Mouse (Mus musculus): Measurements from ENCODE around the gene Filip1l. TPM values are rescaled to one million over a fixed set of nuclear protein-coding genes. Genes with fewer than 3 reads are reported as not detected.

Gene Filip1l
- polyA plus RNA-seq, 1 experiment from 2014 or later, result 32.1 TPM

GRCm38 (mm10) chr16:57482264-57482663, 129.4 kb downstream of the Filip1l start:
- Histone ChIP-seq H3K4me3 (ENCODE audit: low read depth, low read length) (no peak overlapping the region), H3K4me1 (replicated peaks; ENCODE audit: control insufficient read depth, insufficient read depth, low read length) (no peaks in the 10 kb centered on the region), H3K27ac (ENCODE audit: low read depth, low read length) (no peak overlapping the region), H3K36me3 (ENCODE audit: control insufficient read depth, insufficient read depth) (no peaks in the 10 kb centered on the region), H3K9ac (ENCODE audit: low read depth, low read length) (no peak overlapping the region), H3K9me3 (ENCODE audit: control insufficient read depth) (no peaks in the 10 kb centered on the region), H3K4me2 (replicated peaks; ENCODE audit: low read depth) (no peak overlapping the region), H3K27me3 (replicated peaks; ENCODE audit: control insufficient read depth, insufficient read depth, low read length) (no peaks in the 10 kb centered on the region)
- WGBS, result 79% methylated on average over 6 of the region's 6 CpGs
- no peak for ATAC-seq
- TF ChIP-seq CTCF (IDR thresholded peaks at IDR 0.05; ENCODE audit: low read depth), result no peak

GRCm38 (mm10) chr16:57482911-57483310, 130.0 kb downstream of the Filip1l start:
- H3K4me2 ChIP-seq (replicated peaks; ENCODE audit: low read depth), result no peak overlapping the region
- ATAC-seq, result no peak
- H3K27me3 ChIP-seq (replicated peaks; ENCODE audit: control insufficient read depth, insufficient read depth, low read length), result no peaks in the 10 kb centered on the region
- no peaks in the 10 kb centered on the region for H3K36me3 ChIP-seq (ENCODE audit: control insufficient read depth, insufficient read depth)
- H3K9ac ChIP-seq (ENCODE audit: low read depth, low read length), result no peak overlapping the region
- H3K4me1 ChIP-seq (replicated peaks; ENCODE audit: control insufficient read depth, insufficient read depth, low read length), result no peaks in the 10 kb centered on the region
- TF ChIP-seq CTCF (IDR thresholded peaks at IDR 0.05; ENCODE audit: low read depth), result no peak
- H3K9me3 ChIP-seq (ENCODE audit: control insufficient read depth), result no peaks in the 10 kb centered on the region
- 53% methylated on average over 4 of the region's 4 CpGs for WGBS
- no peak overlapping the region for H3K4me3 ChIP-seq (ENCODE audit: low read depth, low read length)
- H3K27ac ChIP-seq (ENCODE audit: low read depth, low read length), result no peak overlapping the region

GRCm38 (mm10) chr16:57483503-57483902, 130.6 kb downstream of the Filip1l start:
- no peak for TF ChIP-seq CTCF (IDR thresholded peaks at IDR 0.05; ENCODE audit: low read depth)
- Histone ChIP-seq H3K27ac (ENCODE audit: low read depth, low read length) (no peak overlapping the region), H3K4me3 (ENCODE audit: low read depth, low read length) (no peak overlapping the region), H3K4me2 (replicated peaks; ENCODE audit: low read depth) (no peak overlapping the region), H3K9ac (ENCODE audit: low read depth, low read length) (no peak overlapping the region), H3K27me3 (replicated peaks; ENCODE audit: control insufficient read depth, insufficient read depth, low read length) (no peaks in the 10 kb centered on the region), H3K4me1 (replicated peaks; ENCODE audit: control insufficient read depth, insufficient read depth, low read length) (no peaks in the 10 kb centered on the region), H3K9me3 (ENCODE audit: control insufficient read depth) (no peaks in the 10 kb centered on the region), H3K36me3 (ENCODE audit: control insufficient read depth, insufficient read depth) (no peaks in the 10 kb centered on the region)
- no peak for ATAC-seq
- 40% methylated on average over 2 of the region's 2 CpGs for WGBS

GRCm38 (mm10) chr16:57484043-57484795, 131.3 kb downstream of the Filip1l start:
- peak overlapping the region; percentile 58 for H3K27ac ChIP-seq (ENCODE audit: low read depth, low read length)
- 52% methylated on average over 12 of the region's 12 CpGs for WGBS
- no peak overlapping the region for H3K4me3 ChIP-seq (ENCODE audit: low read depth, low read length)
- H3K9ac ChIP-seq (ENCODE audit: low read depth, low read length), result no peak overlapping the region
- ATAC-seq, result peak; percentile 29; the same call in 1 of the 2 replicates
- H3K9me3 ChIP-seq (ENCODE audit: control insufficient read depth), result no peaks in the 10 kb centered on the region
- TF ChIP-seq CTCF (IDR thresholded peaks at IDR 0.05; ENCODE audit: low read depth), result no peak
- no peak overlapping the region for H3K4me2 ChIP-seq (replicated peaks; ENCODE audit: low read depth)
- no peaks in the 10 kb centered on the region for H3K4me1 ChIP-seq (replicated peaks; ENCODE audit: control insufficient read depth, insufficient read depth, low read length)
- H3K27me3 ChIP-seq (replicated peaks; ENCODE audit: control insufficient read depth, insufficient read depth, low read length), result no peaks in the 10 kb centered on the region
- H3K36me3 ChIP-seq (ENCODE audit: control insufficient read depth, insufficient read depth), result no peaks in the 10 kb centered on the region

GRCm38 (mm10) chr16:57485265-57485664, 132.4 kb downstream of the Filip1l start:
- no peak overlapping the region for H3K27ac ChIP-seq (ENCODE audit: low read depth, low read length)
- WGBS, result 79% methylated on average over 9 of the region's 9 CpGs

GRCm38 (mm10) chr16:57486266-57486665, 133.4 kb downstream of the Filip1l start:
- H3K9ac ChIP-seq (ENCODE audit: low read depth, low read length), result no peak overlapping the region
- H3K27ac ChIP-seq (ENCODE audit: low read depth, low read length), result no peak overlapping the region
- WGBS, result 87% methylated on average over 5 of the region's 5 CpGs
- no peak overlapping the region for H3K4me2 ChIP-seq (replicated peaks; ENCODE audit: low read depth)
- H3K27me3 ChIP-seq (replicated peaks; ENCODE audit: control insufficient read depth, insufficient read depth, low read length), result no peaks in the 10 kb centered on the region
- no peaks in the 10 kb centered on the region for H3K36me3 ChIP-seq (ENCODE audit: control insufficient read depth, insufficient read depth)
- no peak for ATAC-seq
- H3K9me3 ChIP-seq (ENCODE audit: control insufficient read depth), result no peaks in the 10 kb centered on the region
- H3K4me1 ChIP-seq (replicated peaks; ENCODE audit: control insufficient read depth, insufficient read depth, low read length), result no peaks in the 10 kb centered on the region
- H3K4me3 ChIP-seq (ENCODE audit: low read depth, low read length), result no peak overlapping the region
- no peak for TF ChIP-seq CTCF (IDR thresholded peaks at IDR 0.05; ENCODE audit: low read depth)

More at GRCm38 (mm10) chr16:57485265-57485664, 132.4 kb downstream of the Filip1l start:
- Histone ChIP-seq H3K4me2 (replicated peaks; ENCODE audit: low read depth) (no peak overlapping the region), H3K4me1 (replicated peaks; ENCODE audit: control insufficient read depth, insufficient read depth, low read length) (no peaks in the 10 kb centered on the region), H3K36me3 (ENCODE audit: control insufficient read depth, insufficient read depth) (no peaks in the 10 kb centered on the region), H3K4me3 (ENCODE audit: low read depth, low read length) (no peak overlapping the region), H3K27me3 (replicated peaks; ENCODE audit: control insufficient read depth, insufficient read depth, low read length) (no peaks in the 10 kb centered on the region), H3K9ac (ENCODE audit: low read depth, low read length) (no peak overlapping the region), H3K9me3 (ENCODE audit: control insufficient read depth) (no peaks in the 10 kb centered on the region)
- no peak for TF ChIP-seq CTCF (IDR thresholded peaks at IDR 0.05; ENCODE audit: low read depth)
- no peak for ATAC-seq

Data from intestine, postnatal 0 days (tissue).